Mouse (Mus musculus): Measurements from ENCODE around the gene Gsg1l. TPM values are rescaled to one million over a fixed set of nuclear protein-coding genes. Genes with fewer than 3 reads are reported as not detected.

The Gsg1l gene
- polyA plus RNA-seq, 1 experiment, result not detected

- no peak overlapping the region for H3K9ac ChIP-seq (ENCODE audit: low read depth, poor library complexity, severe bottlenecking)
Observed at GRCm38 (mm10) chr7:125846866-125847527, 235.2 kb downstream of the Gsg1l start.

GRCm38 (mm10) chr7:125845611-125846010, 236.6 kb downstream of the Gsg1l start:
- H3K4me1 ChIP-seq (ENCODE audit: control insufficient read depth, insufficient read depth, low read length), result no peaks in the 10 kb centered on the region
- H3K9ac ChIP-seq (ENCODE audit: low read depth, poor library complexity, severe bottlenecking), result no peak overlapping the region
- H3K27ac ChIP-seq (ENCODE audit: insufficient read depth, low read length), result no peak overlapping the region
- H3K27me3 ChIP-seq (ENCODE audit: control insufficient read depth, insufficient read depth, low read length, poor library complexity, severe bottlenecking), result no peaks in the 10 kb centered on the region
- H3K36me3 ChIP-seq (ENCODE audit: control insufficient read depth, insufficient read depth, low read length, poor library complexity, severe bottlenecking), result no peaks in the 10 kb centered on the region
- H3K9me3 ChIP-seq (replicated peaks; ENCODE audit: control insufficient read depth, insufficient read depth, low read length, poor library complexity, severe bottlenecking), result no peaks in the 10 kb centered on the region
- H3K4me3 ChIP-seq (ENCODE audit: low read depth, low read length), result no peak overlapping the region
- TF ChIP-seq POLR2A (IDR thresholded peaks at IDR 0.05; ENCODE audit: insufficient read depth, low read length) (no peak), EP300 (IDR thresholded peaks at IDR 0.05; ENCODE audit: insufficient read depth, low read depth, low read length) (no peak), CTCF (IDR thresholded peaks at IDR 0.05; ENCODE audit: low read depth, low read length) (no peak)

More at GRCm38 (mm10) chr7:125846866-125847527, 235.2 kb downstream of the Gsg1l start:
- TF ChIP-seq EP300 (IDR thresholded peaks at IDR 0.05; ENCODE audit: insufficient read depth, low read depth, low read length) (no peak), CTCF (IDR thresholded peaks at IDR 0.05; ENCODE audit: low read depth, low read length) (no peak), POLR2A (IDR thresholded peaks at IDR 0.05; ENCODE audit: insufficient read depth, low read length) (no peak)
- H3K27ac ChIP-seq (ENCODE audit: insufficient read depth, low read length), result no peak overlapping the region
- no peaks in the 10 kb centered on the region for H3K36me3 ChIP-seq (ENCODE audit: control insufficient read depth, insufficient read depth, low read length, poor library complexity, severe bottlenecking)
- no peaks in the 10 kb centered on the region for H3K4me1 ChIP-seq (ENCODE audit: control insufficient read depth, insufficient read depth, low read length)
- H3K4me3 ChIP-seq (ENCODE audit: low read depth, low read length), result no peak overlapping the region
- no peaks in the 10 kb centered on the region for H3K27me3 ChIP-seq (ENCODE audit: control insufficient read depth, insufficient read depth, low read length, poor library complexity, severe bottlenecking)
- no peaks in the 10 kb centered on the region for H3K9me3 ChIP-seq (replicated peaks; ENCODE audit: control insufficient read depth, insufficient read depth, low read length, poor library complexity, severe bottlenecking)

GRCm38 (mm10) chr7:125838078-125838742, 244.0 kb downstream of the Gsg1l start:
- Histone ChIP-seq H3K36me3 (ENCODE audit: control insufficient read depth, insufficient read depth, low read length, poor library complexity, severe bottlenecking) (no peaks in the 10 kb centered on the region), H3K9me3 (replicated peaks; ENCODE audit: control insufficient read depth, insufficient read depth, low read length, poor library complexity, severe bottlenecking) (no peaks in the 10 kb centered on the region), H3K9ac (ENCODE audit: low read depth, poor library complexity, severe bottlenecking) (no peak overlapping the region), H3K27me3 (ENCODE audit: control insufficient read depth, insufficient read depth, low read length, poor library complexity, severe bottlenecking) (no peaks in the 10 kb centered on the region), H3K4me1 (ENCODE audit: control insufficient read depth, insufficient read depth, low read length) (no peaks in the 10 kb centered on the region), H3K4me3 (ENCODE audit: low read depth, low read length) (no peak overlapping the region), H3K27ac (ENCODE audit: insufficient read depth, low read length) (no peak overlapping the region)
- TF ChIP-seq EP300 (IDR thresholded peaks at IDR 0.05; ENCODE audit: insufficient read depth, low read depth, low read length), result no peak
- TF ChIP-seq CTCF (IDR thresholded peaks at IDR 0.05; ENCODE audit: low read depth, low read length), result no peak
- TF ChIP-seq POLR2A (IDR thresholded peaks at IDR 0.05; ENCODE audit: insufficient read depth, low read length), result no peak

- H3K36me3 ChIP-seq (ENCODE audit: control insufficient read depth, insufficient read depth, low read length, poor library complexity, severe bottlenecking), result no peaks in the 10 kb centered on the region
- no peak for TF ChIP-seq POLR2A (IDR thresholded peaks at IDR 0.05; ENCODE audit: insufficient read depth, low read length)
- no peak for TF ChIP-seq CTCF (IDR thresholded peaks at IDR 0.05; ENCODE audit: low read depth, low read length)
- no peak for TF ChIP-seq EP300 (IDR thresholded peaks at IDR 0.05; ENCODE audit: insufficient read depth, low read depth, low read length)
- no peaks in the 10 kb centered on the region for H3K27me3 ChIP-seq (ENCODE audit: control insufficient read depth, insufficient read depth, low read length, poor library complexity, severe bottlenecking)
- no peak overlapping the region for H3K27ac ChIP-seq (ENCODE audit: insufficient read depth, low read length)
- H3K9ac ChIP-seq (ENCODE audit: low read depth, poor library complexity, severe bottlenecking), result no peak overlapping the region
- no peaks in the 10 kb centered on the region for H3K4me1 ChIP-seq (ENCODE audit: control insufficient read depth, insufficient read depth, low read length)
- H3K4me3 ChIP-seq (ENCODE audit: low read depth, low read length), result no peak overlapping the region
- H3K9me3 ChIP-seq (replicated peaks; ENCODE audit: control insufficient read depth, insufficient read depth, low read length, poor library complexity, severe bottlenecking), result no peaks in the 10 kb centered on the region
Observed at GRCm38 (mm10) chr7:125833471-125833870, 248.7 kb downstream of the Gsg1l start.

- H3K4me3 ChIP-seq (ENCODE audit: low read depth, low read length), result no peak overlapping the region
- no peaks in the 10 kb centered on the region for H3K4me1 ChIP-seq (ENCODE audit: control insufficient read depth, insufficient read depth, low read length)
- H3K27ac ChIP-seq (ENCODE audit: insufficient read depth, low read length), result no peak overlapping the region
- H3K27me3 ChIP-seq (ENCODE audit: control insufficient read depth, insufficient read depth, low read length, poor library complexity, severe bottlenecking), result no peaks in the 10 kb centered on the region
- no peaks in the 10 kb centered on the region for H3K36me3 ChIP-seq (ENCODE audit: control insufficient read depth, insufficient read depth, low read length, poor library complexity, severe bottlenecking)
- no peak overlapping the region for H3K9ac ChIP-seq (ENCODE audit: low read depth, poor library complexity, severe bottlenecking)
- TF ChIP-seq CTCF (IDR thresholded peaks at IDR 0.05; ENCODE audit: low read depth, low read length) (no peak), POLR2A (IDR thresholded peaks at IDR 0.05; ENCODE audit: insufficient read depth, low read length) (no peak), EP300 (IDR thresholded peaks at IDR 0.05; ENCODE audit: insufficient read depth, low read depth, low read length) (no peak)
- no peaks in the 10 kb centered on the region for H3K9me3 ChIP-seq (replicated peaks; ENCODE audit: control insufficient read depth, insufficient read depth, low read length, poor library complexity, severe bottlenecking)
Observed at GRCm38 (mm10) chr7:125832767-125833166, 249.4 kb downstream of the Gsg1l start.

- Histone ChIP-seq H3K27me3 (ENCODE audit: control insufficient read depth, insufficient read depth, low read length, poor library complexity, severe bottlenecking) (no peaks in the 10 kb centered on the region), H3K4me1 (ENCODE audit: control insufficient read depth, insufficient read depth, low read length) (no peaks in the 10 kb centered on the region), H3K27ac (ENCODE audit: insufficient read depth, low read length) (no peak overlapping the region), H3K4me3 (ENCODE audit: low read depth, low read length) (no peak overlapping the region), H3K36me3 (ENCODE audit: control insufficient read depth, insufficient read depth, low read length, poor library complexity, severe bottlenecking) (no peaks in the 10 kb centered on the region), H3K9ac (ENCODE audit: low read depth, poor library complexity, severe bottlenecking) (no peak overlapping the region), H3K9me3 (replicated peaks; ENCODE audit: control insufficient read depth, insufficient read depth, low read length, poor library complexity, severe bottlenecking) (no peaks in the 10 kb centered on the region)
- TF ChIP-seq EP300 (IDR thresholded peaks at IDR 0.05; ENCODE audit: insufficient read depth, low read depth, low read length) (no peak), POLR2A (IDR thresholded peaks at IDR 0.05; ENCODE audit: insufficient read depth, low read length) (no peak), CTCF (IDR thresholded peaks at IDR 0.05; ENCODE audit: low read depth, low read length) (no peak)
Observed at GRCm38 (mm10) chr7:125829121-125829666, 253.0 kb downstream of the Gsg1l start.

Measured in ES-Bruce4 (cell line).